Mouse (Mus musculus): ENCODE measurements around the gene Ccdc3.

- TF ChIP-seq CTCF (IDR thresholded peaks at IDR 0.05; ENCODE audit: insufficient read depth, low read length) (no peak), POLR2A (IDR thresholded peaks at IDR 0.05; ENCODE audit: borderline replicate concordance, extremely low read depth, low read depth, low read length) (no peak)
Measured at GRCm38 (mm10) chr2:5185631-5186030, 48.1 kb downstream of the Ccdc3 start.
